Mouse (Mus musculus): Measurements from ENCODE around the gene Slc37a3. TPM values are rescaled to one million over a fixed set of nuclear protein-coding genes. Genes with fewer than 3 reads are reported as not detected.
A peak's percentile ranks its signal among the peaks of the same experiment; 100 is the strongest.

Slc37a3 gene
- polyA plus RNA-seq, 2 experiments = 42.8 to 62.6 TPM

GRCm38 (mm10) chr6:39414106-39414505 is 36.6 kb upstream of the Slc37a3 start:
- Histone ChIP-seq H3K4me1 (ENCODE audit: control insufficient read depth, insufficient read depth, low read length) (peaks cover 4% of the 10 kb centered on the region), H3K9me3 (ENCODE audit: control insufficient read depth, low read length) (no peaks in the 10 kb centered on the region), H3K4me3 (replicated peaks; ENCODE audit: low read length) (no peak overlapping the region), H3K9ac (ENCODE audit: low read depth, low read length, severe bottlenecking) (no peak overlapping the region), H3K4me2 (replicated peaks; ENCODE audit: low read depth, low read length, severe bottlenecking) (no peak overlapping the region), H3K27me3 (ENCODE audit: control insufficient read depth, insufficient read depth, low read length) (no peaks in the 10 kb centered on the region), H3K36me3 (ENCODE audit: control insufficient read depth, insufficient read depth, low read length) (peaks cover 3% of the 10 kb centered on the region; the same call in 1 of the 2 replicates), H3K27ac (replicated peaks; ENCODE audit: low read depth, low read length) (no peak overlapping the region)
- DNase-seq (ENCODE audit: low spot score) (no peak), ATAC-seq (ENCODE audit: low FRiP score, low read depth) (no peak)
- TF ChIP-seq POLR2A (IDR thresholded peaks at IDR 0.05; ENCODE audit: borderline replicate concordance, extremely low read depth, insufficient read depth, insufficient read length) = no peak
- 90% methylated on average over 1 of the region's 1 CpGs for WGBS

GRCm38 (mm10) chr6:39406480-39406879 is 29.0 kb upstream of the Slc37a3 start:
- ATAC-seq (ENCODE audit: low FRiP score, low read depth) = no peak
- no peak overlapping the region for H3K9ac ChIP-seq (ENCODE audit: low read depth, low read length, severe bottlenecking)
- no peak overlapping the region for H3K4me3 ChIP-seq (replicated peaks; ENCODE audit: low read length)
- H3K27me3 ChIP-seq (ENCODE audit: control insufficient read depth, insufficient read depth, low read length) = no peaks in the 10 kb centered on the region
- no peak overlapping the region for H3K27ac ChIP-seq (replicated peaks; ENCODE audit: low read depth, low read length)
- no peaks in the 10 kb centered on the region for H3K9me3 ChIP-seq (ENCODE audit: control insufficient read depth, low read length)
- peaks cover 23% of the 10 kb centered on the region for H3K36me3 ChIP-seq (ENCODE audit: control insufficient read depth, insufficient read depth, low read length)
- no peak for TF ChIP-seq POLR2A (IDR thresholded peaks at IDR 0.05; ENCODE audit: borderline replicate concordance, extremely low read depth, insufficient read depth, insufficient read length)
- no peak for DNase-seq (ENCODE audit: low spot score)
- H3K4me1 ChIP-seq (ENCODE audit: control insufficient read depth, insufficient read depth, low read length) = no peaks in the 10 kb centered on the region
- no peak overlapping the region for H3K4me2 ChIP-seq (replicated peaks; ENCODE audit: low read depth, low read length, severe bottlenecking)
- 98% methylated on average over 5 of the region's 5 CpGs for WGBS

GRCm38 (mm10) chr6:39403136-39403535 is 25.7 kb upstream of the Slc37a3 start:
- no peak for ATAC-seq (ENCODE audit: low FRiP score, low read depth)
- WGBS = 65% methylated on average over 2 of the region's 2 CpGs
- Histone ChIP-seq H3K9ac (ENCODE audit: low read depth, low read length, severe bottlenecking) (no peak overlapping the region), H3K4me1 (ENCODE audit: control insufficient read depth, insufficient read depth, low read length) (no peaks in the 10 kb centered on the region), H3K27ac (replicated peaks; ENCODE audit: low read depth, low read length) (no peak overlapping the region), H3K36me3 (ENCODE audit: control insufficient read depth, insufficient read depth, low read length) (peaks cover 36% of the 10 kb centered on the region), H3K4me3 (replicated peaks; ENCODE audit: low read length) (no peak overlapping the region), H3K27me3 (ENCODE audit: control insufficient read depth, insufficient read depth, low read length) (no peaks in the 10 kb centered on the region), H3K4me2 (replicated peaks; ENCODE audit: low read depth, low read length, severe bottlenecking) (no peak overlapping the region), H3K9me3 (ENCODE audit: control insufficient read depth, low read length) (no peaks in the 10 kb centered on the region)
- TF ChIP-seq POLR2A (IDR thresholded peaks at IDR 0.05; ENCODE audit: borderline replicate concordance, extremely low read depth, insufficient read depth, insufficient read length) = no peak
- no peak for DNase-seq (ENCODE audit: low spot score)

GRCm38 (mm10) chr6:39400343-39400742 is 22.9 kb upstream of the Slc37a3 start:
- WGBS = 82% methylated on average over 7 of the region's 7 CpGs
- TF ChIP-seq POLR2A (IDR thresholded peaks at IDR 0.05; ENCODE audit: borderline replicate concordance, extremely low read depth, insufficient read depth, insufficient read length) = no peak
- H3K36me3 ChIP-seq (ENCODE audit: control insufficient read depth, insufficient read depth, low read length) = peaks cover 31% of the 10 kb centered on the region
- no peak overlapping the region for H3K4me2 ChIP-seq (replicated peaks; ENCODE audit: low read depth, low read length, severe bottlenecking)
- H3K27ac ChIP-seq (replicated peaks; ENCODE audit: low read depth, low read length) = no peak overlapping the region
- H3K9ac ChIP-seq (ENCODE audit: low read depth, low read length, severe bottlenecking) = no peak overlapping the region
- no peaks in the 10 kb centered on the region for H3K9me3 ChIP-seq (ENCODE audit: control insufficient read depth, low read length)
- DNase-seq (ENCODE audit: low spot score) (peak; percentile 16), ATAC-seq (ENCODE audit: low FRiP score, low read depth) (no peak)
- no peaks in the 10 kb centered on the region for H3K4me1 ChIP-seq (ENCODE audit: control insufficient read depth, insufficient read depth, low read length)
- no peaks in the 10 kb centered on the region for H3K27me3 ChIP-seq (ENCODE audit: control insufficient read depth, insufficient read depth, low read length)
- H3K4me3 ChIP-seq (replicated peaks; ENCODE audit: low read length) = no peak overlapping the region

GRCm38 (mm10) chr6:39398342-39398741 is 20.9 kb upstream of the Slc37a3 start:
- ATAC-seq (ENCODE audit: low FRiP score, low read depth) (no peak), DNase-seq (ENCODE audit: low spot score) (no peak)
- Histone ChIP-seq H3K36me3 (ENCODE audit: control insufficient read depth, insufficient read depth, low read length) (peaks cover 17% of the 10 kb centered on the region), H3K9me3 (ENCODE audit: control insufficient read depth, low read length) (no peaks in the 10 kb centered on the region), H3K4me1 (ENCODE audit: control insufficient read depth, insufficient read depth, low read length) (no peaks in the 10 kb centered on the region), H3K4me3 (replicated peaks; ENCODE audit: low read length) (no peak overlapping the region), H3K27ac (replicated peaks; ENCODE audit: low read depth, low read length) (no peak overlapping the region), H3K27me3 (ENCODE audit: control insufficient read depth, insufficient read depth, low read length) (no peaks in the 10 kb centered on the region), H3K9ac (ENCODE audit: low read depth, low read length, severe bottlenecking) (no peak overlapping the region), H3K4me2 (replicated peaks; ENCODE audit: low read depth, low read length, severe bottlenecking) (no peak overlapping the region)
- no peak for TF ChIP-seq POLR2A (IDR thresholded peaks at IDR 0.05; ENCODE audit: borderline replicate concordance, extremely low read depth, insufficient read depth, insufficient read length)
- WGBS = 78% methylated on average over 9 of the region's 9 CpGs

DNA sequence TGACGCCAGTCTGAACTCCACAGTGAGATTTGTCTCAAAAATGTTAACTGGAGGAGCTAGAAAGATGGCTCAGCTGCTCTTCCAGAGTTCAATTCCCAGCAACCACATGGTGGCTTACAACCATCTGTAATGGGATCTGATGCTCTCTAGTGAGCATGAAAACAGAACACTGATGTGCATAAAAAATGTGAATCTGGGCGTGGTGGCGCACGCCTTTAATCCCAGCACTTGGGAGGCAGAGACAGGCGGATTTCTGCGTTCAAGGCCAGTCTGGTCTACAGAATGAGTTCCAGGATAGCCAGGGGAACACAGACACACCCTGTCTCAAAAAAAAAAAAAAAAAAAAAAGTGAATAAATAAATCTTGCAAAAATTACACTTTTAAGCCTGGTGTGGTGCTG is 19.6 kb upstream of the Slc37a3 start:
- Histone ChIP-seq H3K36me3 (ENCODE audit: control insufficient read depth, insufficient read depth, low read length) (peaks cover 17% of the 10 kb centered on the region), H3K27ac (replicated peaks; ENCODE audit: low read depth, low read length) (no peak overlapping the region), H3K4me1 (ENCODE audit: control insufficient read depth, insufficient read depth, low read length) (no peaks in the 10 kb centered on the region), H3K4me2 (replicated peaks; ENCODE audit: low read depth, low read length, severe bottlenecking) (no peak overlapping the region), H3K9me3 (ENCODE audit: control insufficient read depth, low read length) (no peaks in the 10 kb centered on the region), H3K9ac (ENCODE audit: low read depth, low read length, severe bottlenecking) (no peak overlapping the region), H3K4me3 (replicated peaks; ENCODE audit: low read length) (no peak overlapping the region), H3K27me3 (ENCODE audit: control insufficient read depth, insufficient read depth, low read length) (no peaks in the 10 kb centered on the region)
- DNase-seq (ENCODE audit: low spot score) = no peak
- ATAC-seq (ENCODE audit: low FRiP score, low read depth) = no peak
- TF ChIP-seq POLR2A (IDR thresholded peaks at IDR 0.05; ENCODE audit: borderline replicate concordance, extremely low read depth, insufficient read depth, insufficient read length) = no peak
- WGBS = 95% methylated on average over 6 of the region's 6 CpGs
